Mouse (Mus musculus) CD4-positive, CD25-positive, alpha-beta regulatory T cell, adult 2 months (primary cell): ENCODE results near the gene Qtrt1.
"Not testable (repeated sequence)": the region's sequence is repeated elsewhere in the genome, so short reads cannot be mapped to it uniquely, and the experiment has no call there.

Experiments
- DNase-seq: peaks from one replicate; pipeline ENCODE4 v3.0.0-alpha.2; 2012; ENCODE audit warnings: low read depth, low spot score

The Qtrt1 gene

DNA sequence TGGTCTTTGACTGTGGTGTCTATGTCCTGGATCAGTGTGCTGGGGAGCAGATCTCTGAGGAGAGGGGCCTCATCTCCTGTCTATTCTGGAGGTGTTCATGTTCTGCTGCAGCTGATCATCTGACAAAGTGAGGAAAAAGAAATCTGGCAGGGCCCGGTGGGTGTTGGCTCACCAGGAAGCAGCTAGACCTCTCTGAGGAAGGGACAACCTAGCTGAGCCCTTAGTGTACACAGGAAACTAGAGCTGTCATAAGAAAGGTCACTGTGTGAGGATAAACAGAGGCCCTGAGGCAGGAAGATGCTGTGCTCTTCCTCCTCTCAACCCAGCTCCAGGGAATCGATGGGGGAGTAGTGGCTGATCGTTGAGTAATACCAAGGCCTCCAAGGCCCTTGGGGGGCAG, 38.6 kb downstream of the Qtrt1 start:
- DNase-seq: peak; percentile 37

DNA sequence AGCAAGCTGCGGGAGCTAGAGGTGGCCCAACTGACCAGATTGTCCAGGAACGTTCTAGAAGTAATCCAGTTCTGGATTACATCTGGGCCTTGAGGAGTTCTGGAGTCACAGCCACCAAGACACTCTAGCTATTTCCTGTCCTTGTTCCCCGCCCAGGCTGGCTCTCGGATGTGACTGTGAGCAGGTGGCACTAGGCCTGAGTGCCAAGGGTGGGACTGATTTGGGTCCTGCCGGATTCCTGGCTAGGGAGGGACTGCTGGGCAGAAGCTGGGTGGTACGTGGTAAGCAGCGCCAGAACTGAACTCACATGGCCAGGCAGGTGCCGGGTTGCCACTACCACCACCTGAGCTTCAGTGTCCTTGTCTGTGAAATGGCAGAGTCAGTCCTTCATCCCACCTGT, 39.8 kb downstream of the Qtrt1 start:
- peak; percentile 52 for DNase-seq

DNA sequence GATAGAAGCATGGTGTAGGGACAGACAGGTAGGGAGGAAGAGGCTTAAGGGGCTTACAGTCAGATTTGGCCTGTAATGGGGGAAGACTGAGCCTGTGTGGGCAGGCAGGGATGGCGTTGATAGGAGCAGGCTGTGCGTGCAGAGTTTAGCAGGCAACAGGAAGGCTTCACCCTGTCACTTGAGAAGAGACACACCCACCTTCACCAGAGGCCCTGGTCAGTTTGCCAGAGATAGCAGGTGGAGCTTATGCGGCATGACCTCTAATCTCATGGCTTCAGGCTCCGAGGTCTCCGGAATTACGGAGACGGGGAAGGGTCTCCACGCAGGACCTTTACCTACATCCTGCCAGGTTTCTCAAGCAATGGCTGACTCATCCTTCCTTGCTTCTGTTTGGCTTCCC, 40.2 kb downstream of the Qtrt1 start:
- DNase-seq: no peak

DNA sequence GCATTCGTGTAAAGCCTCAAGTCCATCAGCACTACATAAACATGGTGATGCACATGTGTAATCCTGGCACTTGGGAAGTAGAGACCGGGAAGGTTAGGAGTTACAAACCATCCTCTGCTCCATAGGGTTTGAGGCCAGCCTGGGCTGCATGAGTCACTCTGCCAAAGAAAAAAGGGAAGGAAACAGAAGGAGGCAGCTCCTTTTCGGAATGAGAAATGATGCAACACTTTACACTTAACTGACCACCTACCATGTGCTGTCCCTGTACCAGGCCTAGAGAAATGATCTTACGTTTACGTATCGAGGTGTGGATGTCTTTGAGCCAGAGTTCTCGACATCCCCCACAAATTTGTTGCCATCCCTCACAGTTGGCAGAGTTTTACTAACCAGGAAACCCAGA, 41.4 kb downstream of the Qtrt1 start:
- no peak for DNase-seq

DNA sequence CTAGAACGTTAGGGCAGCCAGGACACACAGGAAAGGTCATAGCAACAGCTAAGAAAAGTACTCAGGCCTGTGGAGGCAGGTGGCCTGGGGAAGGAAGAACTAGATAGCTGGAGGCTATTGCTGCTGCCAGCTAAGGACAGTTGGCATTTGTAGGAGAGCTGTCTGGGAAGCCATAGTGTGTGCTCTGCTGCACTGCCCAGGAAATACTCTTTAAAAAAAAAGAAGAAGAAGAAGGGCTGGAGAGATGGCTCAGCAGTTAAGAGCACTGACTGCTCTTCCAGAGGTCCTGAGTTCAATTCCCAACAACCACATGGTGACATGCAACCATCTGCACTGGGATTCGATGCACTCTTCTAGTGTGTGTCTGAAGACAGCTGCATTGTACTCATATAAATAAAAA, 41.8 kb downstream of the Qtrt1 start:
- no peak for DNase-seq

DNA sequence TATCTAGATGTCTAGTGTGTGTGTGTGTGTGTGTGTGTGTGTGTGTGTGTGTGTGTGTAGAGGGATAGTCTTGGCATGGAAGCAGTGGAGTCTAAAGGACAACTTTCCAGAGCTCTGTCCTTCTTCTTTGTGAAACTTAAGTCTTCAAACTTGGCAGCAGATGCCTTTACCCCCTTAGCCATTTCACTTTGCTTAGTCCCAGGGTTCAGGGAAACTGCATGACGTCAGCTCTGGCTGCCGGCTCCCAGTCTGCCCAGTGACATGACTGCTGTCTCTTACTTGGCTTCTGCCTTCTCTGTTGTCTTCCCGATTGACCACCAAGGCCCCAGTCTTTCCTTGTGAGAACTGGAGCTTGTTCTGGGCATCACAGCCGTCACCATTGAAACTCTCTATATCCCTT, 42.9 kb downstream of the Qtrt1 start:
- no peak for DNase-seq

DNA sequence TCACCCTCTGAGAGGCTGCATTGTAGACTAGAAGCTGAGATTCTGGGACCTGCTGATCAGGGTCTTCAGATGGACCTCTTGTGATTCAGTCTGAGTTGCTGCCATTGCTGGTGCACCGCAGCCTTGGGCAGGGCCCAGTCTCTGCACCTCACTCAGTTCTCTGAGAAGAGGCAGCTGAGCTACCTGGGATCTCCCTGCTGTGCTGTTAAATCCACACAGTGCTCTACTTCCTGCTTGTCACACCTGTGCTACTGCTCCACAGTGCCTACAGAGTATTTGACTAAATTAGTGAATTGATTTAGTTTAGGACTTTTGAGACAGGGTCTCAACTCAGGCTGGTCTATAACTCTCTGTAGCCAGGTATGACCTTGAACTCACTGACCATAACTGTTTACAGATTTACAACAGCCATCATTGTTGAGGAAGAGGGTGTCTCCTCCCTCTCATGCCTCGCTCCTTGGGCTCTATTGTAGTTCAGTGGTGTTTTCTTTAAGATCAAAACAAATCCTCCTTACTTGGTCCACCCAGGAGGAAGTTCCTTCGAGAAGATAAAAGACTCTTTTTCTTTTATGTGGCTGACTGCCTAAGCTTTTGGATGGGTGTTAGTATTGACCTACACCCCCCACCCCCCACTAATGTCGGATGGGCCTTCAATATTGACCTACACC, 43.6 kb downstream of the Qtrt1 start:
- peak; percentile 41 for DNase-seq

DNA sequence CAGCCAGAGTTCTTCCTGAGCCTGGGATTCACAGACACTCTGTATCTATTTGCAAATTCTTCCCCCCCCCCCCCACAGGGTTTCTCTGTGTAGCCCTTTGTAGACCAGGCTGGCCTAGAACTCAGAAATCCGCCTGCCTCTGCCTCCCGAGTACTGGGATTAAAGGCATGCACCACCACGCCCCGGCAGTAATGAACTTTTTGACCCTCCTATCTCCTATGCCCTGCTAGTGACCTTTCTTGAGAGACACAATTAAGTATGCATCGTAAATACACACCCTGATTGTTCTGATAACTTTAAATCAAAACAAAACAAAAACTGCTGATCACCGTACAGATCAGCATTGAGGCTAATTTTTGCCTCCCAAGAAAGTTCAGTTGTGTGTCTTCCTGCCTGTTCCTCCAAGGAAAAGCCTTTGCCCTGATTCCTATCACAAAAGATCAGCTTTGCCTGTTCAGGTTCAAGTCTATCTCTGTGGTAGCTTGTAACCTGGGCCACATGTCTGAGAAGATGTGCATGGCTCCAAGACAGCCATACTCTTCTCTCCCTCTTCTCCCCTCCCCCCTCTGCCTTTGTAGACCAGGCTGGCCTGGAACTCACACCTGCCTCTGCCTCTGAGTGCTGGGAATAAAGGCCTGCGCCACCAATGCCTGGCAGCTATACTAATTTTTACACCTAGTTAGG, 44.8 kb downstream of the Qtrt1 start:
- no peak for DNase-seq

DNA sequence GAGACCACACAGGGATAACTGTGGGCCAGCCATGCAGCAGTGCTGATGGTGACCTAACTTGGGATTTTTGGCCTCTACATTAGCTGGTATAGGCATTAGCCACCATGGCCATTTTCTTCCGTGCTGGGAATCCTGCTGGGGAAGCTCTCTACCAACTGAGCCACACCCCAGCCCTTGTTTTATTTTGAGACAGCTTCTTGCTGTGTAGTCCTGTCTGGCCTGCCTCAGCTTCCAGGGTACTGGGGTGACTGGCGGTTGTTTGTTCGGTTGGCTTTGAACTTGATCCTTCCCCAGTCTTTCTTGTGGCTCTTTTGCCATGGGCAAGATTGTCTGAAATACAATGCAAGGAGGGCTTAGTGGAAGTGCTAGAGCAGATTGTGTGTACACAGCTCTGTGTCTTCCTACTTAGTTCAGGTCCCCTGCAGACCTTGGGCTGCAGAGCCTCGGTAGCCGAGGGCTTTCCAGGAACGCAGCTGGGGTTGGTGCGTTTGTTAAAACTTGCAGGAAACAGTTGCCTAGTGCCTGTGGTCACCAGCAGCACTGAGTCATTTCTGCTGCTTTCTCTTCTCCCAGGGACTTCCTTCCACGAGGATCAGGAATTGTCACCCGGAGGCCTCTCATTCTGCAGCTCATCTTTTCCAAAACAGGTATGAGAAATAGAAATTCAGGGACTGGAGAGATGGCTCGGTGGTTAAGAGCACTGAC, 45.4 kb downstream of the Qtrt1 start:
- DNase-seq: no peak

DNA sequence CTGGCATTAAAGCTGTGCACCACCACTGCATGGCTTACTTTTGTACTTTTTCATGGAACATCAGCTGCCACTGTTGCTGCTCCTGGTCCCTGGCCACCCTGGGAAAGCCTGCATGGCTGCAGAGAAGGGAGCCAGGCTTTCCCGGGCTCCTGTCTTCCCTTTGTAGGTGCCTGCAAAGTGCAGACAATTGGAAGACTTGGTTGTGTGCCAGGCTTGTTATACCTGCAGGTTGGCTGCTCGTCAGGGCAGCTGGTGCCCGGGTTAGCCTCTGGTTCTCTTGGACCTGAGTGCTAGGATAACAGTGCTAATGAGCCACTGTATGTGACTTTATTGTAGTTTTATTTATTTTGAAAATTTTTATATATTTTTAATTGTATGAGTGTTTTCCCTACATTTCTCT, 47.2 kb downstream of the Qtrt1 start:
- no peak for DNase-seq

DNA sequence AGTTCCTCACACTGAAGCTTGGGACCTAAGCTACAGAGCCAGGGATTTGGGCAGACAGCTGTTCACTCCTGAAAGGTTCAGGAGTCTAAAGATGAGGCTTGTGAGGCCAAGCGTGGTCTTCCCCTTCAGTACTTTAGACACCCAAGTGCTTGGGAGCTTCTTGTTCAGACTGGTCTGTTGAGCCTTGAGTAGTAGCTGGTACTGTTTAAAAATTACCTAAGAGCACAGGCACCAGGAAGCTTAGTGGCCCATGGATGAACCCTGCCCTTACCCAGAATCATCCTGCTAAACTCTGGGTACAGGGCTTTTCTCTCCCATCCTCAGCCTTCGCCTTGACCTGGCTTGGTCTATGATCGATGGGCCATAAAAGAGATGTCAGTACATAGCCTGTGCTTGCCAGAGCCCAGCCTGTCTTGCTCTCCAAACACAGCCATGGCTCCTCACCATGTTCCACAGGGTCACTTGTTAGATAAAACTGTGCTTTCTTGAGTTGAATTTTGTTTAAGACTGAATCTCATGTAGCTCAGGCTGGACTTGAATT, 48.8 kb downstream of the Qtrt1 start:
- DNase-seq: no peak

DNA sequence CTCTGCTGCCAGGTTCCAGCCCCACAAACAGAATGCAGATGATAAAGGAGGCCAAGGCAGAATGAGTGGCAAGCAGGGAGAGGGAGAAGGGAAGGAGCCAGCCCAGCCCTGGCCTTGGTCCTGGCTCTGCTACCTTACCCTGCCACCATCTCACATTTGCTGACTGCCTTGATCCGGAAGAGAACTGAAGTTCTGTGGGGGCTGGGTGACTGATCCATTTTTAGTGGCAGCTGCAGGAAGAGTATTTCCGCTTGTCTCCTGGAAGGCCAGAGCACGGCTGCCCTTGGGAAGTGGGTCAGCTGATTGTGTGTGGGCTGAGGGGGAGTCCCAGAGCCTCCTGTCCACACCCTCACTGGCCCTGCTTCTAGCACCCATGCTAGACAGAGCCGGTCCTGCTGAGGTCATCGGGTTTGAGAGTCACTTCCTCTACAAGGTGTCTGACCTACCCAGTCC, 51.5 kb downstream of the Qtrt1 start:
- DNase-seq: peak; percentile 30

DNA sequence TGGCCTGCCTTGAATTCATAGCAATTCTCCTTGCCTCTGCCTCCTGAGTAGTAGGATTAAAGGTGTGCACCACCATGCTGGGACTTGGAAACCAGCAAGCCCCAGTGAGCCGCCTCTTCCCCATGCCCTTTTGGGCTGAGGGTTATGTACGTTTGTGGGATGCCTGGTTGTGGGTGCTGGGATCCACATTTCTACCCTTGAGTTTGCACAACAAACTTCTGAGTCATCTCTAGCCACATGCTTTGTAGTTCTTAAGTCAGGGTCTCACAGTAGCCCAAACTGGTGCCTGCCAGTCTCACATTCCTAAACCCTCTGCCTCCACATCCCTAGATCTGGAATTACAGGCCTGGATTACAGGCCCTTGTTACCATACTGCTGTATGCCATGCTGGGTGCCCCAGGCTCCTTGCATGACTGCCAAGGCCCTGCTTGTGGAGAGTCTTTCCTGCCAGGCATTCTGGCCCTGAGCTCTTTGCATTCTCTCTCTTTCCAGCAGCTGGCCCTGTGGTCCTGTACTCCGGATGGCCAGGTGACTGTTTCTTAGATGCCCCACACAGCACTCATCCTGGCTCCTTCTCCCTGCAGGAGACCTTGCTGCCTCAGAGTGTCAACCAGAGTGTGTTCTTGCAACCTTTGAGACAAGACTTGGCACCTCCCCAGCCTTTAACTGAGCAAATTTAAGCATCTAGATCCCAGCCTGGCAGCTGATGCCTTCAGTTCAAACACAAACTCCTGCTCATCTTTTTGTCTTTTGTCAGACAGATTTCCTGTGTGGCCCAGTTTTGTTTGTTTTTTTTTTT, 52.3 kb downstream of the Qtrt1 start:
- no peak for DNase-seq

DNA sequence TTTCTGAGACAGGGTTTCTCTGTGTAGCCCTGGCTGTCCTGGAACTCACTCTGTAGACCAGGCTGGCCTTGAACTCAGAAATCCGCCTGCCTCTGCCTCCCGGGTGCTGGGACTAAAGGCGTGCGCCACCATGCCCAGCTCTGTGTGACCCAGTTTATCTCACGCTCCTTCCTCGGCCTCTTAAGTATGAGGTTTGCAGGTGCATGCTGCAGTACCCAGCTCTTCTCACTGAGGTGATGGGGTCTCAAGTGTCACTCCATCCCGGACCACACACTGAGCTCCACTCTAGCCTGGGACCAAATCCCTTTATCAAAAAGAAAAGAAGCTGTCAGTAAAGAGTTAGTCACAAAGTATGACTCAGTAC, 52.9 kb downstream of the Qtrt1 start:
- not testable (repeated sequence) for DNase-seq

DNA sequence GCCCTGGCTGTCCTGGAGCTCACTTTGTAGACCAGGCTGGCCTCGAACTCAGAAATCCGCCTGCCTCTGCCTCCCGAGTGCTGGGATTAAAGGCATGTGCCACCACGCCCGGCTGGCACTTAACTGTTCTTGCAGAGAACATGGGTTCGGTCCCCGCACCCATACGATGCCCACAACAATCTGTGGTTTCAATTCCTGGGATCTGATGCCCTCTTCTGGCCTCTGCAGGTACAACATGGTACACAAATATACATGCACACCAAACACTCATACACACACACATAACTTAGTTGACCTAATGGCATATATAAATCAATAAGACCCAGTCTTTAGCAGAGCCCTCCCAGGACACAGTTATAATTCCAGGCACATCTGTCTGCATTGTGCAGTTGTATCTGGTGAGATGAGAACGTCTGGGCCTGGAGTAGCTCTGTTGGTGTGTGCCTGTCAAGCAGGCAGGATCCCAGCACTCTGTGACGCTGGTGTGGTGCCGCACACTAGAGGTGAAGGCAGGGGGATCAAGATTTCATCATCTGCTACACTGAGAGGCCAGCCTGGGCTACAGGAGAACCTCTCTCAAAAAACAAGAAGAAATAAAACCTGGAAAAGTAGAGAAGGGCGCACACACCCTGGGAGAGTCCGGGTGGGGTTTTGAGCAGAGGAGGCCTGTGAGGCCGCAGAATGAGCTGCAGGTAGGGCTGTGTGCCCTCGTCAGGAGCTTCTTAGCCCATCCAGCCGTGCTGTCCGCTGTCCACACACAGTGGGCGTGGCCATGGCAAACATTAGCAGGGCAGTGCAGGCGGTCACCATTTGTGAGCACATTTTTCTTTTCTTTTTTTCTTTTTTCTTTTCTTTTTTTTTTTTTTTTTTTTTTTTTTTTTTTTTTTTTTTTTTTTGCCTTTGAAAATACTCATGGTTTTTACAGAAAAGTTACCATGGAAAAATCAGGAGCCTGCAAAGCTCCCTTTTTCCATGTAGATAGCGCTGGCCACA, 57.7 kb downstream of the Qtrt1 start:
- DNase-seq: peak; percentile 77
